Mouse (Mus musculus) G1E-ER4 (cell line): ENCODE measurements around the gene Scyl2. TPM values are rescaled to one million over a fixed set of nuclear protein-coding genes. Genes with fewer than 3 reads are reported as not detected.

Experiments
- GATA1 ChIP-seq: IDR thresholded peaks from one replicate; pipeline ENCODE4 v1.8.0; 2012; ENCODE audit warnings: low read length, inconsistent platforms
- polyA plus RNA-seq: library from polyadenylated mRNA; stranded (reverse); fragments of >175 nt; gene quantifications from 2 replicates; pipeline ENCODE4 v1.2.3, GENCODE M21; 2012

Gene Scyl2
- polyA plus RNA-seq, 1 experiment: 4.4 TPM

- no peak for TF ChIP-seq GATA1
Measured at GRCm38 (mm10) chr10:89685391-89686138, 520 bp downstream of the Scyl2 start.

- no peak for TF ChIP-seq GATA1
Measured at GRCm38 (mm10) chr10:89682961-89683360, 3.1 kb downstream of the Scyl2 start.

GRCm38 (mm10) chr10:89682157-89682556 is 3.9 kb downstream of the Scyl2 start:
- no peak for TF ChIP-seq GATA1

GRCm38 (mm10) chr10:89681706-89682105 is 4.4 kb downstream of the Scyl2 start:
- no peak for TF ChIP-seq GATA1

- TF ChIP-seq GATA1: no peak
Measured at GRCm38 (mm10) chr10:89680517-89680916, 5.6 kb downstream of the Scyl2 start.

GRCm38 (mm10) chr10:89679448-89679847 is 6.6 kb downstream of the Scyl2 start:
- TF ChIP-seq GATA1: no peak

GRCm38 (mm10) chr10:89678054-89678453 is 8.0 kb downstream of the Scyl2 start:
- TF ChIP-seq GATA1: no peak

GRCm38 (mm10) chr10:89676609-89677008 is 9.5 kb downstream of the Scyl2 start:
- TF ChIP-seq GATA1: no peak

GRCm38 (mm10) chr10:89667571-89667970 is 18.5 kb downstream of the Scyl2 start:
- TF ChIP-seq GATA1: no peak

GRCm38 (mm10) chr10:89665679-89666078 is 20.4 kb downstream of the Scyl2 start:
- TF ChIP-seq GATA1: no peak

- TF ChIP-seq GATA1: no peak
Measured at GRCm38 (mm10) chr10:89664977-89665645, 21.0 kb downstream of the Scyl2 start.

GRCm38 (mm10) chr10:89656366-89656765 is 29.7 kb downstream of the Scyl2 start:
- TF ChIP-seq GATA1: no peak

- no peak for TF ChIP-seq GATA1
Measured at GRCm38 (mm10) chr10:89652912-89653311, 33.2 kb downstream of the Scyl2 start.

GRCm38 (mm10) chr10:89651691-89652090 is 34.4 kb downstream of the Scyl2 start:
- no peak for TF ChIP-seq GATA1

GRCm38 (mm10) chr10:89646918-89647317 is 39.2 kb downstream of the Scyl2 start:
- no peak for TF ChIP-seq GATA1

GRCm38 (mm10) chr10:89637001-89637400 is 49.1 kb downstream of the Scyl2 start:
- no peak for TF ChIP-seq GATA1

GRCm38 (mm10) chr10:89635018-89635417 is 51.1 kb downstream of the Scyl2 start:
- no peak for TF ChIP-seq GATA1
